Mouse (Mus musculus) c-Kit-negative CD71-positive TER-119-positive erythroid progenitor cells, embryonic 14.5 days (primary cell): Measurements from ENCODE around the gene Mitf.

Experiments used
- DNase-seq: peaks from one replicate; pipeline ENCODE4 v3.0.0-alpha.2; 2013; ENCODE audit warnings: low read depth, low spot score

Mitf gene

GRCm38 (mm10) chr6:97880363-97880762, 73.5 kb downstream of the Mitf start:
- no peak for DNase-seq

GRCm38 (mm10) chr6:97881935-97882334, 75.1 kb downstream of the Mitf start:
- no peak for DNase-seq

GRCm38 (mm10) chr6:97882931-97883330, 76.1 kb downstream of the Mitf start:
- no peak for DNase-seq

- DNase-seq: no peak
These were observed 76.6 kb downstream of the Mitf start for GRCm38 (mm10) chr6:97883496-97883895.

GRCm38 (mm10) chr6:97884971-97885370, 78.1 kb downstream of the Mitf start:
- no peak for DNase-seq

GRCm38 (mm10) chr6:97885606-97886005, 78.8 kb downstream of the Mitf start:
- no peak for DNase-seq

GRCm38 (mm10) chr6:97887893-97888292, 81.0 kb downstream of the Mitf start:
- DNase-seq: no peak

GRCm38 (mm10) chr6:97888596-97888995, 81.7 kb downstream of the Mitf start:
- DNase-seq: no peak

- no peak for DNase-seq
These were observed 86.7 kb downstream of the Mitf start for GRCm38 (mm10) chr6:97893546-97893945.

GRCm38 (mm10) chr6:97897191-97897590, 90.3 kb downstream of the Mitf start:
- no peak for DNase-seq

- no peak for DNase-seq
These were observed 91.2 kb downstream of the Mitf start for GRCm38 (mm10) chr6:97898085-97898484.

GRCm38 (mm10) chr6:97901561-97901960, 94.7 kb downstream of the Mitf start:
- DNase-seq: no peak

GRCm38 (mm10) chr6:97902205-97902604, 95.4 kb downstream of the Mitf start:
- DNase-seq: no peak

- DNase-seq: no peak
These were observed 107.9 kb downstream of the Mitf start for GRCm38 (mm10) chr6:97914768-97915167.

- DNase-seq: no peak
These were observed 109.6 kb downstream of the Mitf start for GRCm38 (mm10) chr6:97916386-97916903.

- DNase-seq: no peak
These were observed 111.2 kb downstream of the Mitf start for GRCm38 (mm10) chr6:97918051-97918450.

GRCm38 (mm10) chr6:97918481-97918880, 111.6 kb downstream of the Mitf start:
- DNase-seq: no peak

- no peak for DNase-seq
These were observed 112.4 kb downstream of the Mitf start for GRCm38 (mm10) chr6:97919287-97919686.

- no peak for DNase-seq
These were observed 114.7 kb downstream of the Mitf start for GRCm38 (mm10) chr6:97921591-97921990.

- DNase-seq: no peak
These were observed 117.4 kb downstream of the Mitf start for GRCm38 (mm10) chr6:97924221-97924620.

GRCm38 (mm10) chr6:97929051-97929450, 122.2 kb downstream of the Mitf start:
- DNase-seq: no peak

- DNase-seq: no peak
These were observed 122.6 kb downstream of the Mitf start for GRCm38 (mm10) chr6:97929466-97929865.

- DNase-seq: no peak
These were observed 130.3 kb downstream of the Mitf start for GRCm38 (mm10) chr6:97937139-97937538.

- DNase-seq: no peak
These were observed 131.2 kb downstream of the Mitf start for GRCm38 (mm10) chr6:97937897-97938614.
